Mouse (Mus musculus) cerebellum, adult (tissue): ENCODE measurements around the gene Kif19a.
A peak's percentile ranks its signal among the peaks of the same experiment; 100 is the strongest.

Experiments used
- ATAC-seq: cut with Nextera tagmentation; 2 replicates; pipeline ENCODE4 v1.9.2; 2017; ENCODE audit warnings: mild to moderate bottlenecking, moderate library complexity, mixed read lengths; ENCODE audit not compliant: insufficient number of reproducible peaks, low FRiP score, low TSS enrichment

Kif19a gene

DNA sequence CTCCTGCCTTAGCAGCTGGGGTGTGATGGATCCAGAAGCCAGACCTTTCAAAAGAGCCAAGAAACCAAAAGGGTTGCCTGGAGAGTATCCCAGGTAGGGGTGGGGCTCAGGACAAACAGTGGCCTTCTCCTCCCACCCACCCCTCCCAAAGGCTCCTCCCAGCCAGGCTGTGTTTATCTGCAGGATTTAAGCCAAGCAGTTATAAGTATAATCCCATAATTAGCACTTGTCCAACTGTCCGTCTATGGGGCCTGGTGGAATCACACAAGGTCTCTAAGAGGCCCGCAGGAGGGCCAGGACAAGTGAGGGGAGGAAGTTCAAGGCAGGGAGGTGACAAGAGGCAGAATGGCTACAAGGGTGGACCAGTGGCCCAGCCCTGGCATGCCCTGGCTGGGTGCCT lies 6.7 kb downstream of the Kif19a start:
- no peak for ATAC-seq

DNA sequence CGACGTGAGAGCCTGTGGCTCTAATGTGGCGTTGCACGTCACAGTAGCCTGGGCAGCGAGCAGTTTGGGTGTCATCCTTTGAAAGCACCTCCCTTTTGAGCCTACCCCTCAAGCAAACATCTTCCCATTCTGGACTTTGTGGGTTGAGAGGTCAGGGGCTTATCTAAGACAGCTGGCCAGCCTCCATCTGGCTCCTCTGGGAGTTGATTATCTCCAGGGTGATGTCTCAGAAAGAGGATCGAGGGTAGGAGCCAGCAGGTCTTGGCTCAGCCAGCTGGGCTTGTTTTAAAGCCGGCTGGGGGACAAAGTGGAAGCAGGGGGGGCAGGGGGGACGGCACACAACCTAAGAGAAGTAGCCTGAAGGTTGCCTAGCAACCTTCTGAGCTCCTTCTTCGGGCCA lies 14.9 kb downstream of the Kif19a start:
- ATAC-seq = no peak

DNA sequence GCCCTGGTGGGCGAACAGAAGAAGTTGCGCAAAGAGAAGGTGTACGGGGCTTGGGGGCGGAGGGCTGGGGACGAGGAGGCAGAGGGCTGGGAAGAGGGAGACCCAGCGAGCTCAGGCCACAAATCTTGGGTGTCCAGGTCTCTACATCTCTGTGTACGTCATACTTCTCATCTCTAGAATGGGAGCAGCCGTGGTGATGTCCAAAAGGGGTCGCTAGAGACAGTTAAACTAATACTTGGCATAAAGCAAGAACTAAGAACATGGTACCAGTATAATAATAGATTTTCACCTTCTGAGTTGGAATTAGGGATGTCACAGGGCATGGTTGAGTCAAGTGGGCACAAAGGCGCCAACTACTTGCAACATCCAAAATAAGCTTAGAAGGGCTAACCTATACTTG lies 20.7 kb downstream of the Kif19a start:
- no peak for ATAC-seq

DNA sequence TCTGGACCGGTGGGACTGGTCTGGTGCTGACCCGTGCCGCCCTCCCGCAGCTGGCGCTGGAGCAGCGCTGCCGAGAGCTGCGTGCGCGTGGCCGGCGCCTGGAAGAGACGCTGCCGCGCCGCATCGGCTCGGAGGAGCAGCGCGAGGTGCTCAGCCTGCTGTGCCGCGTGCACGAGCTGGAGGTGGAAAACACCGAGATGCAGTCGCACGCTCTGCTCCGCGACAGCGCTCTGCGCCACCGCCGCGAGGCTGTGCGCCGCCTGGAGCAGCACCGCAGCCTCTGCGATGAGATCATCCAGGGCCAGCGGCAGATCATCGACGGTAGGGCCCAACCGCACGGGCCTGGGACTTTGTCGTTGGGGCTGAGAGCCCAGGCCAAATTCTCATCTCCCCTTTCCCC lies 21.1 kb downstream of the Kif19a start:
- ATAC-seq = no peak

DNA sequence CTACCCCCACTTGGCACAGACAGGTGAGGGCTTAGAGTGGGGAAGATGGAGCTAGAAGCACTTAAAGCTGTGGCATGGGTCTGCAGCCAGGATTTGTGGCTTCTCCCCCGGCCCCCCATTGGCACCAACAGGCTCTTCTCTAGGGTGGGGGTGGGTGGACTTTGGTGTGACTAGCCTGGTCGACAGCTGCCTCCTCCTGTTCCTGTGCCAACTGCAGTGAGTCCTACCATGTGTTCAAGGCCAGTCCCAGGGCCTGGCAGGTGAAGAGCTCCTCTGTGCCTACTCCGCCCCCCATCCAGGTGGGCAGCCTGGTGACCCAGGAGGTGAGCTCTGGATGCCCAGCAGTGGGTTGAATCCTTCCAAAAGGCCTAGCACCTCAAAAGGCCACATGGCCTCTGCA lies 22.4 kb downstream of the Kif19a start:
- ATAC-seq = no peak

DNA sequence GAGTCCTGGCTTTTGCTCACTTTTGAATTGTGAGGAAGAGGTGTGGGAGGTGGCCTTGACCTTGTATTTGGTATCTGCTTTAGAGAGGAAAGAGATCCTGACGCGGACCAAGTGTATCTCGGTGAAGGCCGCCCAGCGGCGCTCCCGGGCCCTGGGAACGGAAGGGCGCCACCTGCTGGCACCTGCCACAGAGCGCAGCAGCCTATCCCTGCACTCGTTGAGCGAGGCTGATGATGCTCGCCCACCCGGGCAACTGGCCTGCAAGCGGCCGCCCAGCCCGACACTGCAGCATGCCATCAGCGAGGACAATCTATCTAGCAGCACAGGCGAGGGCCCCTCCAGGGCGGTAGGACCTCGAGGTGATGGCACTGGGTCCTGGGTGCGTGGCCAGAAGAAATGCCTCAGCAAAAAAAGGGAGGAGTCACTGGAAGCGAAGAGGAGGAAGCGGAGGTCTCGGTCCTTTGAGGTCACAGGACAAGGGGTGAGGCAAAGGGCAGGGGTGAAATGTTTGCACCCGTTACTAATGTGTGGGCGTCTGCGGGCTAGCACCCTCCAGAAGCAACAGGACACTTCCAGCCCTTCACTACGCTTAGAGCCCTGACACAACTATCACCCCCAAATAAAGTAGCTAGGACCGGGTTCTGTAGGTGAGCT lies 24.0 kb downstream of the Kif19a start:
- peak; percentile 50; the same call in 1 of the 2 replicates for ATAC-seq

DNA sequence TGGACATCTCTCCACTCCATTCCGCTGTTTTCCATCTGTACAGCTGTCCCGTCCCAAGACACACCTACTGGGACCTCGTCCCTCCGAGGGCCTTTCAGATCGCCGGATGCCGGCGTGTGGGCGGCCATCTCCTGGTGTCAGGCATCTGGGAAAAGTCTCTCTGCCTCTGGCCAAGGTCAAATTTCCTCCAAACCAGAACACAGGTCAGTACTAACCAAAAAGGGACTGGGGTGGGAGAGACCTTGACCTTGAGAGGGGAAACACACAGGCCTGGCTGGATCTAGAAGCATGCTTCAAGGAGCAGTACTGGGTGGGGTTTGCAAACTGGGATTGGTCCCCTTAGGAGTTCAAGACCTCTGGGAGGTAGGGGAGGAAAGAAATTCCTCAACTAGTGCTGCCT lies 24.5 kb downstream of the Kif19a start:
- ATAC-seq = no peak

DNA sequence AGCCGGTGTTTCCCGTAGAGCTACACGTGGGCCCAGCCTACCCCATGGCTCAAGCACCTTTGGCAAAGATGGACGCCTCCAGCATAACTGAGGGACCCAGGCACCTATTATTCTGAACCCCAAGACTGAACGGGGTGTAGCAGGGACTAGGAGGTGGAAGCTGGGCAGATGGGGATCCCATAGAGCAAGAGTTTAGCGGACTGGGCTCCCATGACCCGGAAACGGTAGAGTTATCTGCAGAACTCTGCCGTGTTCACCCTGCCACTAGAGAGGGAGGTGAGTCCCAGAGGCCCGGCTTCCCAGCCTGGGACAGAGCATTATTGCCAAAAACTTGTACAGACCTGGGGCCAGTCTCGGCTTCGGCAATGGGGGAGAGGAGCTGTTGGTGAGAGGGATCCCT lies 25.0 kb downstream of the Kif19a start:
- ATAC-seq = no peak

DNA sequence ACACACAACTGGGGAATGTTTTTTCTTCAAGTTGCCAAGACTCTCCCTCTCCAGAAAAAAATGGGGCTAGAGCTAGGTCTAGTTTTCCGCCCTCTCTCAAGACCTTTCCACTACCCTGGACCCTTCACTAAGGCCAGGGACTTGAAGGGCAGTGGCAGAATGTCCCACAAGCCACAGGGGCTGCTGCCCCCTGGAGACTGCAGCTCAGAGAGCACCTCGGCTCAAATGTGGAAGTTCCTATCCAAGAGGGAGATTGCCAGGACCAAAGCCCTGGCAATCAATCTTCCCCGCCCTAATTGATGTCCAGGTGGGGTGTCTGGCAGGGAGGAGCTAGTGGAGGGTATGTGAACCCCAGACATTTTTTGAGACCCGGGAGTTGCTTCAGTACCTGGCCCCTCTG lies 25.7 kb downstream of the Kif19a start:
- ATAC-seq = no peak

DNA sequence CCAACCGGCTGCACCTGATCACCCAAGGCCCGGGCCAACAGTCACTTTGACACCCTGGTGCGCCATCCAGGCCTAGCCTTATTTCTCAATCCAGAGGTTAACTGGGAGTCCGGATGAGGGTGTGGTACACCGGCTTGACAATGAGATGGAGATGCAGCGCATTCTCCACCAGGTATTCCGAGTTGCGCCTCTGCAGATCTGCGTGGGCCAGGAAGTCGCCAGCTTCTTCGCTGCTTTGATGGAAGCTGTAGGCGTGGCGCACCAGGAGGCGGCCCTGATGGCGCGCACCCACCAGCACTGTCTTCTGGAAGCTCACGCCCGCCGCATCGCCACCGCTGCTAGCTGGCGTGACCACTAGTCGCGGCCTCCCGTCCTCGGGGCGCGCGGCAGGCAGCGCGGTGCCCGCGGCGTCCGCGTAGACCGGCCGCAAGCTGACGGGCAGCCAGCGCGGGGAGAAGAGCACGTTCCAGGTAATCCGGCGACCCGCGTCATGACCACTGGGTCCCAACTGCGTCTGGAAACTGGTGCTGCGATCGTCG lies 26.2 kb downstream of the Kif19a start:
- ATAC-seq = no peak

DNA sequence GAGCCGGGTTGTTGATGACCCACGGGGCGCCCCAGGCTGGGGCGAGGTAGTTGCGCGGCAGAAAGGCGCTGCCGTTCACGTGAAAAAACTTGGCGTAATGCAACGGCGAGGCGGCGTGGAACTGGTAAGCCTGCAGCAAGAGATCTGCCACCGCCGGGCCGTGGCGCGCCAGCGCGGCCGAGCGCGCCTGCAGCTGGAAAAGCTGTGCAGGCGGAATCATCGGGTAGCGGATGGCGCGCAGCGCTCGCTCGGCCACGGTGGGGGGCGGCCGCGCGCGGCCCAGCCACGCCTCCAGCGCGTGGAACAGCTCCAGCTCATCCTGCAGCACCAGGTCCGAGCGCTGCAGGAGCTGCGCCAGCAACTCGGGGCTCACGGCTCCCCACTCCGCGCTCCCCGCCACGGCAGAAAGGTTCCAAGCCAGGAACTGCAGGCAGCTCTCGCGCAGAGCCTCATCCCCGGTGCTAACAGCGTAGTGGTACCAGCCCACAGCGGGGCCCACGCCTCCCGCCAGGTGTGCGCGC lies 26.8 kb downstream of the Kif19a start:
- ATAC-seq = no peak

DNA sequence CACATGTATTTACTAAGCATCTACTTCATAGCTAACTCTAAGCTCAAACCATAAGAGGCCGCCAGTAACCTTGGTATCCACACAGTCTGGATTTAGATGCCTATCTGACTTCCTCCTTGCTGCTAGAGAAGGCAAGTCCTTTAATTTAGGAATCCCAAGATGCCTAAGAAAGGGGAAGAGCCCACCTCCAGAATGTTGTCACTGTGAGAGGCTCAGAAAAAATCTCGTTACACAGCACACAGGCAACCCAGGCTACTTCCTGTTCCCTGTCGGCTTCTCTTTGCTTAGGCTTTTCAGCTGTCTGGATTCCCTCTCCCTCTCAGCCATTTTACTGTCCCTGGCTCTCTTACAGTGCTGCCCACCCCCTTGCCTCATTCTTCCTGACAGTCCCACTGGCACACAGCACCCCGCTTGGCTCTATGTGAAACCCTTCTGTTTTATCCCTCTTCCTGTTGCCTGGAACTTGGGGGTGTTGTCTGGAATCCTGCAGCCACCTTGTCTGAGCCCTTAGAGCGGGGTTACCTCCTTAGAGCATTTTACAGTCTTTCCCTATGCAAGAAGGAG lies 27.8 kb downstream of the Kif19a start:
- no peak for ATAC-seq

DNA sequence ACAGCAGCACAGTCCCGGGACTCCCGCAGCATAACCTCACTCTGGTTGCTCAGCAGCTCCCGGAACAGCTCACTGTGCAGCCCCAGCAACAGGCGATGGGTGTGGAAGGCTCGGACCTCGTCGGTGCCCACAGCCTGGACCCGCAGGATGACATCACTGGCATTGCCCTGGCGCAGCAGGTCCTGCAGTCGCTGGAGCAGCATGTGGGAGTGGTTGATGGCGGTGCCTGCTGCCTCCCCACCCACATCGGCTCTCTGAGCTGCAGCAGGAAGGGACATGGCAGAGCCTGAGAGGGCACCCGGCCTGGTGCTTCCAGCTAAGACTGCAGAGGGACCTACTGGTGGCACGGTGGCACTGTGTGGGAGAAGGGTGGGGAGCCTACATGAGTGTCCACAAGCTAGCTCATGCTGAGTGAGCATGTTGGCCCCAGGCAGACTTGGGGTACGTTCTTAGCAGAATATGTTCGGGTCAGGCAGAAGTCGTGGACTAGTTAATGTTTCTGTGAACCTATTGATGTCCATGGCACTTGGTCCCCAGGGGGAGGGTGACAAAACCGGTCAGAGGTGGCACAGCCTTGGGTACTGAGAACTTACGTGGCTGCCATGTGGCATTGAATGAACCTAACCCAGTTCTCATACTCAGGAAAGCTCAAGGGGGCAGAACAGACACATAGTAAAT lies 28.8 kb downstream of the Kif19a start:
- no peak for ATAC-seq

DNA sequence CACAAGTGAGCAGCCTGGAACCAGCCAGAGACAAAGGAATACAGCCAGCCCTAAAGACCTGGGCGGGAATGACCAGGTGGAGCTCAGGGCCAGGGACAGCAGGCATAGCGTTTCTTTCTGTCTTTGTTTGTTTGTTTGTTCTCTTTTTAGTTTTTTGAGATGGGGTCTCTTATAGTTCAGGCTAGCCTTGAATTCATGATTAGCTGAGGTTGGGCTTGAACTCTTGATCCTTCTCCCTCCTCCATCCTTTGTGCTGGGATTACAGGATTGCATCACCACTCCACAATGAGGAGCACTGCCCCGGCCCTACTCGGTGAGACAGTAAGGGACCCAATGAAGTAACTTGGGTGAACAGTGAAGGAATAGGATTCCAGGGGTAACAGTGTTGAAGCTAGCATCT lies 29.5 kb downstream of the Kif19a start:
- no peak for ATAC-seq

DNA sequence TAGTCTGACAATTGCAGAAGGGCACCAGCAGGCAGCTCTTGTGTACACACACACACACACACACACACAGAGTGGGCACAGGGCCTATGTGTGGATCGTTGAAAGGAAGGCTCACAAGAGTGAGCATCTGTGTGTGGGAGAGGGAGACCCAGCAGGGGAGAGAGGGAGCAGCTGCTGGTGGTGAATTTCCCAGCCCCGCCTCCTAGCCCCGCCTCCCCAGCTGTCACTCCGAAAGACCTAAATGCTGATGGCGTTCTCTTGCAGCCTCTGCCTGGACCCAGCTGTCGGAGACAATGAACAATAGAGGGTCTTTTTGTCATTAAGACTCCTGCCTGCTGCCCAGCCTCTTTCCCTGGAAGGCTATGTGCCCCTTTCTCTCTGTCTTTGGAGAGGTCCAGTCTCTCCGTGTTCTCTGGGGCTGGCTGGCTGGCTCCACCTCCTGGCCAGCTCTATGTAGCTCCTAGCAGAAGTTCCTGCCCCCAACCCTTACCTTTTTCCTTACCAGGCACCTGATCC lies 30.1 kb downstream of the Kif19a start:
- ATAC-seq = peak; percentile 54; the same call in 1 of the 2 replicates

DNA sequence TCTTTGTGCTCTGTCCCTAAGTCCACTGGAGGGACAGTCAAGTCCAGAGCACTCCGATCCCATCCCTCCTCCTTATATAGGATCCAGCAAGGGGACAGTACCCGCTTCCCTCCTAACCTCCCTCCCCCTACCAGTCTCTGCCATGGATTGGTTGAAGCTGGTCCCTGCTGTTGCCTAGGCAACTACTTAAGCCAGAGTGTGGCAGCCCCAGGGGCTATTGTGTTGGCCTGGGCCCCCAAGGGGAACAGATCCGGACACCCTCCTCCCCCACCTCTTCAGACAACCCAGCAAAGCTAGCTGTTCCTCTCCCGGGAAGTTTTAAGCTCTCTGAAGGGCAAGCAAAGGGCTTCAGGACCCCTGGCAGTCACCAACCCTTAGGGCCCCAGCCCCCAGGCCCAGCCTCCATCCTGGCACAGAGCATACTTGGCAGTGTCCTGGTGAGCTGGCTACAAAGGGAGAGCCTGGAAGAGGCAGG lies 30.7 kb downstream of the Kif19a start, which contains the start of gene Btbd17:
Gene Btbd17, minus strand, starts transcription at position 98 of the 475 bp plus-strand sequence.
- ATAC-seq = peak; percentile 23

DNA sequence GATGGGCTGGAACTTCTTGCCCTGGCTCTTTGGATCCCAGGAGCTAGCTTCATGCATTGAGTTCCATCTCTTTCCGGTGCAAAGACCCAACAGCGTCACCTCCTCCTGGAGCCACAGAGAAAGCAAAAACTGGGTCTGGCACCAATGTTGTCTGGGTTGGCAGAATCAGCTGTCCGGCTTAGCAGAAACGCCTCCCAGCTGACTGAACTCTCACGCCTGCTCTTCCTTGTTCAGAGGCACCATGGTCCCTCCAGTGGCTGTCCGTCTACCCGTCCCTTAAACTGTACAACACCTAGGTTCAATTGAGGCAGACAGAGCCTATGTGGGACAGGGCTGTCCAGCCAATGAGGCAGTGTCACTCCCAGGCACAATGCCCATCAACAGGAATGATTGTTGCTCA lies 32.0 kb downstream of the Kif19a start:
- no peak for ATAC-seq

DNA sequence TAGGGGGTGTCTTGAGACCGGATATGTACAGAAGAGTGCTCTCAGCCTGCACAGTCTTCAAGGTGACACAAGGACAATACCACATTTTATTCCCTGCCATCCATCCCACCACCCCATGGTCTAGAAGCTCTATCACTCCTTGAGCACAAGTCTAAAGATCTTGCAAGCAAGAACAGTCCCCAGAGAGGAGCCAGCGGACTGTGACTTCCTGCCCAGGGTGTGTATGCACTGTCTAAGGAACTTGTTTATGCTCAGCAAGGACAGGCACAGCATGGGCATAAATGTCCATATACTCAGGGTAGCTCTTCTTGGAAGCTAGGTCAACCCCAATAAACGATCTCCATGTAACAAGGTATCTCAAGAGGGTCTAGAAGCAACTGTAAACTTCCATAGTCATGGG lies 32.8 kb downstream of the Kif19a start:
- no peak for ATAC-seq

DNA sequence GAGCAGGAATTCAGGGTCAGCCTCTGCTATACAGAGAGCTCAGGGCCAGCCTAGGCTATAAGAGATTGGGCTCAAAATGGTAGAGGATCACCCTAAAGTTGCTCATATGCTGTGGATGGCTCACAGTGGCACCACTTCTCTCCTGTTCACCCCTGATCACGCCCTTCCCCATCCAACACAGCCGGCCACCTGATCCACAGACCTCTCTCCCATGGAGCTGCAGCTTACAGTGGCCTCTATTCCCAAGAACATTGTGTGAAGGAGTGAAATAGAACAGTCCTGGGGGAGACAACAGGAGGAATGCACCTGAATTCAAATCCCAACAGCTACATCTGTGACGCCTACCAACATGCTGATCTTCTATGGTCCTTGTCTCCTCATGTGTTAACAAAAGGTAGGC lies 33.4 kb downstream of the Kif19a start, which contains the start of gene Gpr142:
Gene Gpr142, plus strand, starts transcription at position 301 of the 400 bp plus-strand sequence.
- no peak for ATAC-seq

DNA sequence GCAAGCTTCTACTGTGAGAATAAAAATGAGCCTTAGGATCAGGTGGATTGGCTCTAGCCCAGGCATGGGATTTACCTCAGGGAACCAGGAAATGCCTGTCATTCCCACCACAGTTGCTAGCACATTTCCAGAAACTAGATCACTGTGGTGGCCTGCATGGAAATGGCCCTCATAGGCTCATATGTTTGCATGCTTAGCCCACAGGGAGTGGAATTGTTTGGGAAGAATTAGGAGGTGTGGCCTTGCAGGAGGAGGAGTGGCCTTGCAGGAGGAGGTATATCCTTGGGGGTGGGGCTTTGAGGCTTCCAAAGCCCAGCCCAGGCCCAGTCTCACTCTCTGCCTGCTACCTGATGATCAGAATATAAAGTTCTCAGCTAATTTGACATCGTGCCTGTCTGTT lies 36.7 kb downstream of the Kif19a start:
- ATAC-seq = no peak
